Mouse (Mus musculus) liver, adult 2 months (tissue): ENCODE measurements around the gene Hsd17b10.

Experiments used
- CTCF ChIP-seq: fragments of 200-500 bp; IDR thresholded peaks from 2 replicates; pipeline ENCODE4 v1.5.1; 2011; ENCODE audit warnings: low read depth, low read length, control low read depth
- POLR2A ChIP-seq: fragments of 200-500 bp; IDR thresholded peaks from 2 replicates; pipeline ENCODE4 v1.6.1; 2011; ENCODE audit warnings: low read length, control low read depth; ENCODE audit not compliant: insufficient read depth; ENCODE audit errors: extremely low read depth

GRCm38 (mm10) chrX:152019294-152019693 lies 17.6 kb downstream of the Hsd17b10 start:
- TF ChIP-seq CTCF (no peak), POLR2A (no peak)
